Mouse (Mus musculus) hindbrain, embryonic 15.5 days (tissue): Measurements from ENCODE around the gene Rims1. TPM values are rescaled to one million over a fixed set of nuclear protein-coding genes. Genes with fewer than 3 reads are reported as not detected.
A peak's percentile ranks its signal among the peaks of the same experiment; 100 is the strongest.

Source experiments
- ATAC-seq: fragments of 200-750 bp; cut with Nextera tagmentation; 2 replicates; pipeline ENCODE4 v1.8.0; 2017; ENCODE audit warnings: low read depth, moderate number of reproducible peaks, moderate TSS enrichment; ENCODE audit not compliant: low FRiP score
- H3K27ac ChIP-seq: fragments of 300-500 bp; sonication (generic); replicated peaks from 2 replicates; pipeline ENCODE4 v1.5.1; 2015; ENCODE audit warnings: mild to moderate bottlenecking, inconsistent platforms
- H3K27me3 ChIP-seq: fragments of 300-500 bp; sonication (generic); 2 replicates; pipeline ENCODE4 v1.6.1; 2015; ENCODE audit warnings: control low read depth, inconsistent platforms
- H3K36me3 ChIP-seq: fragments of 300-500 bp; sonication (generic); 2 replicates; pipeline ENCODE4 v1.6.1; 2015; ENCODE audit warnings: control low read depth, inconsistent platforms
- H3K4me1 ChIP-seq: fragments of 300-500 bp; sonication (generic); replicated peaks from 2 replicates; pipeline ENCODE4 v1.6.1; 2015; ENCODE audit warnings: control low read depth, inconsistent platforms
- H3K4me2 ChIP-seq: fragments of 300-500 bp; sonication (generic); 2 replicates; pipeline ENCODE4 v1.6.1; 2015; ENCODE audit warnings: moderate library complexity, mild to moderate bottlenecking, inconsistent platforms
- H3K4me3 ChIP-seq: fragments of 300-500 bp; sonication (generic); 2 replicates; pipeline ENCODE4 v1.5.1; 2015; ENCODE audit warnings: mild to moderate bottlenecking, inconsistent platforms
- H3K9ac ChIP-seq: fragments of 300-500 bp; sonication (generic); 2 replicates; pipeline ENCODE4 v1.6.1; 2015; ENCODE audit warnings: inconsistent platforms
- H3K9me3 ChIP-seq: fragments of 300-500 bp; sonication (generic); 2 replicates; pipeline ENCODE4 v1.6.1; 2016; ENCODE audit warnings: control low read depth, inconsistent platforms
- WGBS: fragments of 180-500 bp; shearing (Covaris S2); methylation state at CpG from one replicate; pipeline ENCODE4 v1.1.7; 2015; 5-methylcytosine and 5-hydroxymethylcytosine counted together
- polyA plus RNA-seq: library from polyadenylated mRNA; unstranded; fragments of >200 nt; fragmentation: Nextera tagmentation; extraction: Ambion mirVana; gene quantifications from 2 replicates; pipeline ENCODE4 v1.2.1, GENCODE M21; 2015

Rims1 gene
- polyA plus RNA-seq, 1 experiment from 2014 or later = 21.5 TPM

DNA sequence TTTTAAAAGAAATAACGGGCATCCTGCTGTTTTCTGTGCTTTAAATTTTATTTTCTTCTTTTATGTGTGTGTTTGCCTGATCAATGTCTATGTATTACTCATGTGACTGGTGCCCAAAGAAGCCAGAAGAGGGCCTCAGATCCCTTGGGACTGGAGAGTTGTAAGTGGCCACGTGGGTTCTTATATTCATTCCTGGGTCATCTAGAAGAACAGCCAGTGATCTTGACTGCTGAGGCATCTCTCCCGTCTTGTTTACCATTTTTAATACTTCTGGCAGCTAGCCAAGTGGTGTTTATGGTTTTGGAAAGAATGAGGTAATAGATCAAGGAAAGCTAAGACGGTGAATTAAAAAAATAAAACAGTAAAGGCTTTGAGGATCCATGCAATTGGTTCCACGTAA, 178.8 kb downstream of the Rims1 start:
- no peak for ATAC-seq
- H3K4me1 ChIP-seq = 0 out of 2 replicates have a peak, but pooled peaks cover 6% of the 10 kb centered on the region
- H3K9ac ChIP-seq = no peak overlapping the region
- H3K4me2 ChIP-seq = no peak overlapping the region
- H3K27me3 ChIP-seq = no peaks in the 10 kb centered on the region
- H3K9me3 ChIP-seq = no peaks in the 10 kb centered on the region
- H3K27ac ChIP-seq = no peak overlapping the region
- H3K4me3 ChIP-seq = no peak overlapping the region
- WGBS = 45% methylated on average over 5 of the region's 5 CpGs
- H3K36me3 ChIP-seq = no peaks in the 10 kb centered on the region

- no peaks in the 10 kb centered on the region for H3K27me3 ChIP-seq
- H3K36me3 ChIP-seq = no peaks in the 10 kb centered on the region
- no peak overlapping the region for H3K9ac ChIP-seq
- 0 out of 2 replicates have a peak, but pooled peaks cover 6% of the 10 kb centered on the region for H3K4me1 ChIP-seq
- no peak overlapping the region for H3K4me3 ChIP-seq
- ATAC-seq = no peak
- 73% methylated on average over 3 of the region's 3 CpGs for WGBS
- no peak overlapping the region for H3K4me2 ChIP-seq
- no peak overlapping the region for H3K27ac ChIP-seq
- H3K9me3 ChIP-seq = no peaks in the 10 kb centered on the region
Observed at GRCm38 (mm10) chr1:22626295-22626694, 179.5 kb downstream of the Rims1 start.

- Histone ChIP-seq H3K36me3 (no peaks in the 10 kb centered on the region), H3K27me3 (no peaks in the 10 kb centered on the region), H3K9me3 (no peaks in the 10 kb centered on the region), H3K4me3 (no peak overlapping the region), H3K9ac (no peak overlapping the region), H3K4me2 (no peak overlapping the region), H3K4me1 (no peaks in the 10 kb centered on the region), H3K27ac (no peak overlapping the region)
- whole genome bisulfite sequencing = 74% methylated on average over 8 of the region's 8 CpGs
- ATAC-seq = no peak
Observed at GRCm38 (mm10) chr1:22620827-22621226, 185.0 kb downstream of the Rims1 start.

- no peaks in the 10 kb centered on the region for H3K36me3 ChIP-seq
- H3K4me3 ChIP-seq = no peak overlapping the region
- H3K4me2 ChIP-seq = no peak overlapping the region
- WGBS = 53% methylated on average over 4 of the region's 4 CpGs
- H3K9ac ChIP-seq = no peak overlapping the region
- H3K4me1 ChIP-seq = no peaks in the 10 kb centered on the region
- no peaks in the 10 kb centered on the region for H3K27me3 ChIP-seq
- ATAC-seq = no peak
- H3K27ac ChIP-seq = no peak overlapping the region
- no peaks in the 10 kb centered on the region for H3K9me3 ChIP-seq
Observed at GRCm38 (mm10) chr1:22615601-22616000, 190.2 kb downstream of the Rims1 start.

GRCm38 (mm10) chr1:22613609-22614008, 192.2 kb downstream of the Rims1 start:
- no peak for ATAC-seq
- Histone ChIP-seq H3K4me2 (no peak overlapping the region), H3K36me3 (no peaks in the 10 kb centered on the region), H3K4me3 (no peak overlapping the region), H3K4me1 (no peaks in the 10 kb centered on the region), H3K27ac (no peak overlapping the region), H3K9me3 (no peaks in the 10 kb centered on the region), H3K9ac (no peak overlapping the region), H3K27me3 (no peaks in the 10 kb centered on the region)
- 65% methylated on average over 3 of the region's 3 CpGs for WGBS

- peak; percentile 38; the same call in 1 of the 2 replicates for ATAC-seq
- no peaks in the 10 kb centered on the region for H3K27me3 ChIP-seq
- H3K4me1 ChIP-seq = 0 out of 2 replicates have a peak, but pooled peaks cover 3% of the 10 kb centered on the region
- H3K36me3 ChIP-seq = no peaks in the 10 kb centered on the region
- no peak overlapping the region for H3K9ac ChIP-seq
- no peaks in the 10 kb centered on the region for H3K9me3 ChIP-seq
- H3K4me3 ChIP-seq = no peak overlapping the region
- no peak overlapping the region for H3K27ac ChIP-seq
- peak overlapping the region; percentile 8; the same call in 1 of the 2 replicates for H3K4me2 ChIP-seq
- WGBS = 63% methylated on average over 18 of the region's 18 CpGs
Observed at GRCm38 (mm10) chr1:22604329-22605044, 201.3 kb downstream of the Rims1 start.

GRCm38 (mm10) chr1:22596197-22596596, 209.6 kb downstream of the Rims1 start:
- Histone ChIP-seq H3K4me1 (no peaks in the 10 kb centered on the region), H3K4me2 (no peak overlapping the region), H3K4me3 (no peak overlapping the region), H3K9me3 (no peaks in the 10 kb centered on the region), H3K27me3 (no peaks in the 10 kb centered on the region), H3K27ac (no peak overlapping the region), H3K36me3 (no peaks in the 10 kb centered on the region), H3K9ac (no peak overlapping the region)
- 39% methylated on average over 12 of the region's 12 CpGs for WGBS
- no peak for ATAC-seq

- no peak overlapping the region for H3K27ac ChIP-seq
- H3K4me1 ChIP-seq = no peaks in the 10 kb centered on the region
- ATAC-seq = no peak
- no peaks in the 10 kb centered on the region for H3K9me3 ChIP-seq
- H3K4me3 ChIP-seq = no peak overlapping the region
- H3K36me3 ChIP-seq = no peaks in the 10 kb centered on the region
- H3K4me2 ChIP-seq = no peak overlapping the region
- no peak overlapping the region for H3K9ac ChIP-seq
- H3K27me3 ChIP-seq = no peaks in the 10 kb centered on the region
Observed at GRCm38 (mm10) chr1:22594841-22595240, 211.0 kb downstream of the Rims1 start.

GRCm38 (mm10) chr1:22587859-22588383, 217.9 kb downstream of the Rims1 start:
- ATAC-seq = no peak

GRCm38 (mm10) chr1:22585560-22585959, 220.2 kb downstream of the Rims1 start:
- H3K9me3 ChIP-seq = no peaks in the 10 kb centered on the region
- H3K4me2 ChIP-seq = no peak overlapping the region
- no peaks in the 10 kb centered on the region for H3K36me3 ChIP-seq
- H3K27ac ChIP-seq = no peak overlapping the region
- ATAC-seq = no peak
- H3K4me3 ChIP-seq = no peak overlapping the region
- H3K4me1 ChIP-seq = no peaks in the 10 kb centered on the region
- 85% methylated on average over 3 of the region's 3 CpGs for WGBS
- no peak overlapping the region for H3K9ac ChIP-seq
- H3K27me3 ChIP-seq = no peaks in the 10 kb centered on the region

More at GRCm38 (mm10) chr1:22587859-22588383, 217.9 kb downstream of the Rims1 start:
- Histone ChIP-seq H3K9me3 (no peaks in the 10 kb centered on the region), H3K36me3 (no peaks in the 10 kb centered on the region), H3K27me3 (no peaks in the 10 kb centered on the region), H3K4me3 (no peak overlapping the region), H3K4me1 (no peaks in the 10 kb centered on the region), H3K9ac (no peak overlapping the region), H3K4me2 (no peak overlapping the region), H3K27ac (no peak overlapping the region)
- WGBS = 86% methylated on average over 6 of the region's 7 CpGs

- H3K9ac ChIP-seq = no peak overlapping the region
- H3K27me3 ChIP-seq = no peaks in the 10 kb centered on the region
- 85% methylated on average over 3 of the region's 3 CpGs for whole genome bisulfite sequencing
- no peak overlapping the region for H3K4me2 ChIP-seq
- H3K4me3 ChIP-seq = no peak overlapping the region
- no peak for ATAC-seq
- H3K4me1 ChIP-seq = no peaks in the 10 kb centered on the region
- no peaks in the 10 kb centered on the region for H3K36me3 ChIP-seq
- H3K27ac ChIP-seq = no peak overlapping the region
- H3K9me3 ChIP-seq = no peaks in the 10 kb centered on the region
Observed at GRCm38 (mm10) chr1:22579470-22579869, 226.3 kb downstream of the Rims1 start.

DNA sequence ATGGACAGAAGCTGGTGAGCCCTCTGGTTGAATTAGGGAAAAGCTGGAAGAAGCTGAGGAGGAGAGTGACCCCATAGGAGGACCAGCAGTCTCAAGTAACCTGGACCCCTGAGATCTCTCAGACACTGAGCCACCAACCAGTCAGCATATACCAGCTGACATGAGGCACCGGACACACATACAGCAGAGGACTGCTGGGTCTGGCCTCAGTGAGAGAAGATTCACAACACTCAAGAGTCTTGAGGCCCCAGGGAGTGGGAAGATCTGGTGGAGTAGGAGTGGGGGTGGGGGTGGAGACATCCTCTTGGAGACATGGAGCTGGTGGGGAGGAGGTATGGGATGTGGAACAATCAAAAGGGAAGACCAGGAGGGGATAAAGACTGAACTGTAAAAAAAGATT, 233.1 kb downstream of the Rims1 start:
- WGBS = 96% methylated on average over 1 of the region's 1 CpGs
- no peaks in the 10 kb centered on the region for H3K36me3 ChIP-seq

More for the DNA sequence above, 233.1 kb downstream of the Rims1 start:
- Histone ChIP-seq H3K4me2 (no peak overlapping the region), H3K4me3 (no peak overlapping the region), H3K9me3 (no peaks in the 10 kb centered on the region), H3K9ac (no peak overlapping the region), H3K4me1 (no peaks in the 10 kb centered on the region), H3K27ac (no peak overlapping the region), H3K27me3 (no peaks in the 10 kb centered on the region)
- ATAC-seq = no peak
